Mouse (Mus musculus): Measurements from ENCODE around the gene Sec16a. TPM values are rescaled to one million over a fixed set of nuclear protein-coding genes. Genes with fewer than 3 reads are reported as not detected.

Sec16a gene
- total RNA-seq, 2 experiments from 2014 or later = 46.4 to 48.1 TPM

DNA sequence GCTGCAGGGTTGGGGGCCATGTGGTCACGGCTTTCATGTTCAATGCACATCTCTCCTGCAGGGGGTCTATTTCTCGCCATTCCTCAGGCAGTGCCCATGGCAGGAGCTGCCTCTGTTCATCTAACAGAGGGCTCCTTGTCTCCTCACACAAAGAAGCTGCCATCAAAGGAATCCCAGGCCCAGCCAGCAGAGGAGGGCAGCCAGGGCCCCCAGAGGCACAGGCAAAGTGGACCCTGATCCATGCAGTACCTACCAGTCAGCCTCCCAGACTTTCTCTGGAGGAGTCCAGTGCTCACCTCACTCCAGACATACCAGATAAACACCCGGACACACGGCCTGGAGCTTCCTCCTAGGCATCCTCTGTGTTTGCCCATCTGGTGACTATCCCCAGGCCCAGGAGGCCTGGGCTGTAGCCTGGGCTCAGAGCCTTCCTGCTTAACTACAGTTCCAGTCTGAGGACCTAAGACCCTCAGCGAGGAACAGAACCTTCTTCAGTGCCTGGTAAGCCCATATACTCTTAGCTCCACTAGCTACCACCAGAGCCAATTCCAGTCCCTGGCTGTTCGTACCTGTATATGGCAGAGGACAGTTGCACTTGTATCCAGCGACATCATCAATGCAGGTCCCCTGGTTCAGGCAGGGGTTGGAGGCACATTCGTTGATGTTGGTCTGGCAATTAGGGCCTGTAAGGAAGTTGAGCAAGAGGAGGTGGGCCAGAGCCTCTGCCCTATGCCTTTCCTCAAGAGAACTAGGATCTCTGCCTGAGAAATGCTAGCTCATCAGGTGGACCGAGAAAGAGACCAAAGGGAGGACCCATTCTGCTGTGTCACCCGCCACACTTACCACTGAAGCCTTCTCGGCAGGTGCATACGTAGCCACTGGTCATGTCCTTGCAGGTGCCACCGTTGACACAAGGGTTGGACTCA lies 30.8 kb upstream of the Sec16a start:
- no peak for DNase-seq (ENCODE audit: extremely low spot score in 1 of 2, low spot score in 1 of 2)

DNA sequence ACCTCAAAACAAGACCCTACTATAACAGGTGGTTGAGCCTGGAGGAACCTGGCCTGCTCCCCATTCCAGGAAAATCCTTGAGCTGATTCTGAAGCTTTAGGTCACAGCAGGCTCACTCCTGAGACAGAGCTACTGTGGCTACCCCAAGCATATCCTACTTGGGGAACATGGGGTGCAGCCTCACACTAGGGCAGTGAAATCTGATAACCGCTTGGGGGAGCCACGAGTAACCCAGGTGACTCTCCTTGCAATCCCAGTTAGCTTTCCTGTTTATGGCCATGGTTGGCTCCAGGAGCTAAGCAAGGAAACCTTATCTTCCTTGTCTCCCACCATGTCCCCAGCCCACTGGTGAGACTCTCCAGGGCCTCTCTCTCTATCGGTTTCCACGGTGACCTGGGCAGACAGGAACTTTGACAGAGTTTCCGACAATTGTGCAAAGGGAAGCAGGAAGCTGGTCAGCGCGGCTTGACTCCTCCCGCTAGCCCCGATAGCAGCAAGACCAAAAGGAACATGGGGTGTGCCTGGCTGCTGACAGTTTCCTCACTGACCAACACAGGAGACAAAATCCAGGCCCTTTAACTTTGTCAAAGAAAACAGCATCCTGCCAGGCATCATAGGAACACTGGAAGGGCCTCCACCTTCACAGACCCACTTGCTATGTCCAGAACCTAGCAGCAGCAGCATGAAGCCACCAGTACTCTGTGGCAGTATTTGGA lies 29.9 kb upstream of the Sec16a start:
- no peak for DNase-seq (ENCODE audit: extremely low spot score in 1 of 2, low spot score in 1 of 2)

DNA sequence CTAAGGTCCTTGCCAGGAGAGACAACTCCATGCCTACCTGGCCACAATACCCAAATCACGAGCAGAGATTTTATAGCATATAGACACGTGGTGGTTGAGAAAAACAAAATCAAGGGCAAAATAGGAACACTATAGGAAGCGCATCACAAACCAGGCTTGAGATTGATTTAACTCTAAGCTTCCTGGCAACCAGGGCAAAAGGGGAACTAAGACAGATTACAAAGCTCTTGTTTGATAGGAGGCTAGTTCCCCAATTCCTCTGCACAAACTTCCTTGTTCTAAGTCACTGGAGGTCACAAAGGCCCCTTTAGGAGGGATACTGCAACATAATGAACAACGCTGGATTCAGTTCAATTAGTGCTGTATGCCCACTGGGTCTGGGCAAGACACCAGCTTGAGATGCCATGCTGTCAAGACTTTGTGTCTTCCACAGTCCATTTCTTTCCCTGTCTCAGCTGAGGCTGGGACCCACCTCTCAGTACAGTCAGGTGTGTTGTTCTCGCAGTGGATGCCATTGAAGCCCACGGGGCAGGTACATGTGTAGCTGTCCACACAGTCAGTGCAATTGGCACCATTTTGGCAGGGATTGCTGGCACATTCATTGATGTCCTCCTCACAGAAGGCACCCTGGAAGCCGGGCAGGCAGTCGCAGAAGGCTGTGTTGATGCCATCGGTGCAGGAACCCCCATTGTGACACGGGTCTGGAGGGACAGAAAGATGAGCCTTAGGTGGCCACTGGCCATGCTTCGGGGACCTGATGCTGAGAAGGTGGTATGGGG lies 27.5 kb upstream of the Sec16a start:
- DNase-seq (ENCODE audit: extremely low spot score in 1 of 2, low spot score in 1 of 2) = no peak

DNA sequence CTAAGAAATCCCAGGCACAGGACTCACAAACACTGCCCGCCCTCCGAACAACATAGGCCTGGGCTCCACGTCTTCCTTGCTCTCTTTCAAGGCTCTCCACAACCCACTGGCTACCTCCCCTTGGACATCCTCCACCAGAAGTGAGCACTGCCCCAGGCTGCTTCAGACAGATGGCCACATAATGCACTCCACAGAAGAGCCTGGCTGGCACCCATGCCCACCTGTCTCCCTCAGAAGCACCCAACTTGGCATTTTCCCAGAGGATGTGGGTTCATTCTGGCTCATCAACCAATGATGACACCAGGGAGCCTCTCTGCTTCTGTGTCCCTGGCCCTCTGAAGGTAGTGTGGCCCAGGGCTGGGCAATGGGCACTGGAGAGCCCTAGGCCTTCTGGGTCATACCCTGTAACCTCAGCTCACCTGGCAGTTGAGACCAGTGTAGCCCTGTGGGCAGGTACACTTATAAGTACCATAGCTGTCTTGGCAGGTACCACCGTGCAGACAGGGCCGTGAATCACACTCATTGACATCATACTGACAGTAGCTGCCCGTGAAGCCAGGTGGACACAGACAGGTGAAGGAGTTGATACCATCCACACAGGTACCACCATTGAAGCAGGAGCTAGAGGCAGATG lies 26.8 kb upstream of the Sec16a start:
- no peak for DNase-seq (ENCODE audit: extremely low spot score in 1 of 2, low spot score in 1 of 2)

DNA sequence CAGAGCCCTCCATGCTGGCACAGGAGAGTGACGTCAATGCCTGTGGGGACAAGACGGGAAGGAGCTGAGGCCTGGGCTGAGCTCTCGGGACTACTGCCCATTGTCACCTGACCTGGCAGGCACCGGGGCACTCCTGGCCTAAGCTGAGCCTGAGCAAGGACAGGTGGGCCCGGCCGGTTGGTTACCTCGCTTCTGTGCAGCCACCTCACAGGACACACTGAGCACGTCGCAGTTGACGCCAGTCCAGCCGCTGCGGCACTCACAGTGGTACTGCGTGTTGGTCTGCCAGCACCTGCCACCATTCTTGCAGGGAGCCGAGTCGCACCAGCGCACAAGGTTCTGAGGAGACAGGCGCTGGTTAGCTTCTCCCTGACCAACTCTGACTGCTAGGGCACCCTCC lies 26.0 kb upstream of the Sec16a start:
- DNase-seq (ENCODE audit: extremely low spot score in 1 of 2, low spot score in 1 of 2) = no peak

DNA sequence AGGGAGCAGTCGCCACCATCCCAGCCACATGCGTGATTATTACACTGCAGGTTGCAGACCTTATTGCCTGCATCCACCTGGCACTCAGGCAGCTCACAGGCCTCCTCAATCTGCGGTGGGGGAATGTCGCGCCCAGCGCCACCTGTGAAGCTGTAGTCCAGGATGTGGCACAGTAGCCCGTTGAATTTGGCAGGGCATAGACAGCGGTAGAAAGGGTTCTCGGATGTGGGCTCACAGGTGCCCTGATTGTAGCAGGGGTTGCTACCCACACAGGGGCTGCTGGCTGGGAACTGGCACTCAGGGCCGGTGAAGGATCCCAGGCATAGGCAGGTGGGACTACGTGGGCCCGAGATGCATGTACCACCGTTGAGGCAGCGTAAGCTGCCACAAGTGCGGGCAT lies 23.4 kb upstream of the Sec16a start:
- DNase-seq (ENCODE audit: extremely low spot score in 1 of 2, low spot score in 1 of 2) = no peak

DNA sequence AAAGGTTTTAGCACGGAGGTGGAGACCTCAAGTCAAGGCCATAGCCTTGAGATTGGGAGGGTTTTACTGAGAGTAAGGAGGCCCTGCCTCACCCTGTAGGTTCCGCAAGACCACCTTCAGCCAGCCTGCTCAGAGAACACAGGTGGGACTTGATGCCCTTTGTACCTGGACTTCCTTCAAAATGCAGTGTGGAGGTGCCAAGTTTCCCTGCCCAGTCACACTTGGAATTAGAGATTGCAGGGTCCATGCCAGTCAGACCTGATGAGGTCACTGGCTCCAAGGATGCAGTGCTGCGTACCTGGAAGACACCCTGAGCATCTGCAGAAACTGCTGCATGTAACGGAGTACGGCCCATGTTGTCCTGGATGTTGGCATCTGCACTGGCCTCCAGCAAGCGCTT lies 18.4 kb upstream of the Sec16a start:
- DNase-seq (ENCODE audit: extremely low spot score in 1 of 2, low spot score in 1 of 2) = no peak

DNA sequence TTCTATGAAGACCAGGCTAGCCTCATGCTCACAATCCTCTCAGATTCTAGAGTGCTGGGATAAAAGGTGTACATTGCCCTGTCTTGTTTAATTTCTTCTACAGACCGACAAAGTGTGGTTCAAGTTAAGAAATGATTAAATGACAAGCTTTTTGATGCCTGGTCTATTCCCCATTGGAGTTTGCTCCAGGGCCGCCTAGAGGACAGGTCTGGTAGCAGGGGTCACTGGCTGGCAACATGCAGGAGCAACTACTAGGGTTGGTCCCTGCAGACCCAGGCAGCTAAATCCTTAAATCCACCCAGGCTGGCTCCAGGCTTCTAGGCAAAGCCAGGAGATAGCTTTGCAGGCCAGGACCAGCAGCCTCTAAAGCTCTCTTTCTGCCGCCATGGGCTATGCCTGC lies 18.0 kb upstream of the Sec16a start:
- DNase-seq (ENCODE audit: extremely low spot score in 1 of 2, low spot score in 1 of 2) = no peak

DNA sequence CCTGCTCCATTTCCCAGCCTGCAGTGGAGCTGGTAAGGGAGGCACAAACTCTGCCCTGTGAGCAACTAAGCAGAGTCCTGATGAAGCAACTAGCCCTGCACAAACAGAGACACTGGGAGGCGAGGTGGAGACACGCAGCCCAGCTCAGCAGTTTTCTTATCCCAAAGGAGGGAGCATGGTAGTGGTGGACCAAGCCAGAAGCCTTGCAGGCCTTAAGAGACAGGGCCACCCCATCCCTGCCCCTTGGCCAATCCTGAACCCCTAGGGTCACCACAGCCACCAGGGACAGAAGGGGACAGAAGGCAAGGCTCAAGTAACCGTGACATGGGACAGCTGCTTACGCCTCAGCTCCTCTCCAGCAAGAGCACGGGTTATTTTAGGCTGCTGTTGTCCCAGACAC lies 16.7 kb upstream of the Sec16a start:
- no peak for DNase-seq (ENCODE audit: extremely low spot score in 1 of 2, low spot score in 1 of 2)

DNA sequence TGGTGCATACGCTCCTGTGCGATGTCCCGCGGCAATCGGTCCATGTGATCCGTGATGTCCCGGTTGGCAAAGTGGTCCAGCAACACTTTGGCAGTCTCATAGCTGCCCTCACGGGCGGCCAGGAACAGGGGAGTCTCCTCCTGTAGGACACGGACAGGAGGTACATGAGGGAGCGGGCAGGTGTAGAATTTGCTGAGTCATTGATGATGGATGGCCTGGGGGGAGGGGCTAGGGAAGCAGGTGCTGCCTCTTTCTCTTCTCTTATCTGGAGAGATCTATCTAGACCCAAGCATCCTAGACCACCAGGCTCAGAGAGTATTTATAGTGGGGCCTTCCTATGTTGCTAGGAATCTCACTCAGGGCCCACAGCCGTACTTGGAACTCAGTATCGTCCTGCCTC lies 15.8 kb upstream of the Sec16a start:
- DNase-seq (ENCODE audit: extremely low spot score in 1 of 2, low spot score in 1 of 2) = no peak

DNA sequence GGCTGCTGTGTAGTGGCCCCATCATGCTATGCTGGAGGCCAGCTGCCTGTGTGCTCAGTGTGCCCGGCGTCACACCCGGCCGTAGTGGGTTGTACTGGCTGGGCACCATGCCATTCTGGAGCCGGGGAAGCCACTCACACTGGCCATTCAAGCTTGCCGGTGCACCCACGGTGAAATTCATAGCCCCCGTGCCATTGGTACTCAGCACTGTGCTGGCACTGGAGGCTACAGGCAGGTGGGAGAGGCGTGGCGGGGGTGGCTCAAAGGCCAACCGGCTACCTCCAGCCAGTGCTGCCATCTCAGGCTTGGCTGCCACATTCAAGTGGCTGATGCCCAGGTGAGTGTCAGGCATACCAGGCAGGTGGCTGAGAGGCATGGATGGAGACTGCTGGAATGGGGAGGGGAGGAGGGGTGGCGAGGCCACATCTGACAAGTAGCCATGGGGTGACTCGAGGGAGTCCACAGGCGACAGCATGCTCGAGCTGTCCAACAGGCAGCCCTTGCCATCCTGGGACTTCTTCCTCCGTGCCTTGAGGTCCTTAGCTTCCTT lies 15.2 kb upstream of the Sec16a start:
- no peak for DNase-seq (ENCODE audit: extremely low spot score in 1 of 2, low spot score in 1 of 2)

DNA sequence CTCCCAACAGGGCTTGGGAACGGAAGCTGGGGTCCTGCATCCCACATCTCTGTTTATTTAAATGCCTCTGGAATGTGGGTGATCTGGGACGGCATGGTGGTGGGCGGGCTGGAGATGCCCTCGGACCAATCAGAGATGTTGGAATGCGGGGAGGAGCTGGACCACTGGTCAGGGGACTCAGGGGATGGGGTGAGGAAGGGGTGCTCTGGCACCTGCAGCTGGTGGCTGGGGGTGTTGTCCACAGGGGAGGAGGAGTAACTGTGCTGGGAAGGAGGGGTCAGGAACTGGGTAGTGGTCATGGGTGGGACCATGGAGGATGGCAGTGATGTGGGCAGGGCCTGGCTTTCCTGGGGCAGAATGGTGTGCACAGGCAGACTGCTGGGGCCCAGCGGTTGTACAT lies 14.5 kb upstream of the Sec16a start:
- no peak for DNase-seq (ENCODE audit: extremely low spot score in 1 of 2, low spot score in 1 of 2)

DNA sequence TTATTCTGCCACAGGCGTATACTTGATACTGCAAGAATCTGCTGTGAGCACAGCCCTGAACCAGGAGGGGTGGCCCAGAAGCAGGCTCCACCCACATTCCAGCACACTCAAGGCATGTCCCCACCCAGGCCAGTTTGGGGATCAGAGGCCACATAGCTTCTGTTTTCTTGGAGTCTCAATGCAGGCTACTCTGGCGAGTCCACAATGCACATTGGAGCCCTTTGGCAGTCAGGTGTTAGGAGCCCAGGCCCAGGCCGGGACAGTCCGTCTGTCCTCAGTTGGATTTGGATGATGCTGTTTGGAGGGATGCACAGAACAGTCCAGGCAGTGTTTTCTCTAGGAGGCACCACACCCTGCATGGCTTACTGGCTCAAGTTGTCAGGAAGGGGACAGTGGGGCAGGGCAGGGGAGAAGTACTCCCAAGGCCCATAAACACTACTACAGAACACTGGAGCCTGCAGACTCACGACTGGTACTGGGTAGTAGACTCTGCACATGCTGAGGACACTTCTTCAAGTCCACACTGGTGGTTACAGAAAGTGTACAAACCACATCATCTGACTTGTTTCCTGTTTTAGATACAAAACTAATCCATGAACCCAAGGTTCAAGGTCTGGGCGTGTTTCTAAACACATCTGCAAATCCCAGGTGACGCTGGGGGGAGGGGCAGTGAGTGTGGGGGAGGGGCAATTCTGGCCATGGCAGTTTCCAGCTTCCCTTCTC lies 13.5 kb upstream of the Sec16a start:
- no peak for DNase-seq (ENCODE audit: extremely low spot score in 1 of 2, low spot score in 1 of 2)

DNA sequence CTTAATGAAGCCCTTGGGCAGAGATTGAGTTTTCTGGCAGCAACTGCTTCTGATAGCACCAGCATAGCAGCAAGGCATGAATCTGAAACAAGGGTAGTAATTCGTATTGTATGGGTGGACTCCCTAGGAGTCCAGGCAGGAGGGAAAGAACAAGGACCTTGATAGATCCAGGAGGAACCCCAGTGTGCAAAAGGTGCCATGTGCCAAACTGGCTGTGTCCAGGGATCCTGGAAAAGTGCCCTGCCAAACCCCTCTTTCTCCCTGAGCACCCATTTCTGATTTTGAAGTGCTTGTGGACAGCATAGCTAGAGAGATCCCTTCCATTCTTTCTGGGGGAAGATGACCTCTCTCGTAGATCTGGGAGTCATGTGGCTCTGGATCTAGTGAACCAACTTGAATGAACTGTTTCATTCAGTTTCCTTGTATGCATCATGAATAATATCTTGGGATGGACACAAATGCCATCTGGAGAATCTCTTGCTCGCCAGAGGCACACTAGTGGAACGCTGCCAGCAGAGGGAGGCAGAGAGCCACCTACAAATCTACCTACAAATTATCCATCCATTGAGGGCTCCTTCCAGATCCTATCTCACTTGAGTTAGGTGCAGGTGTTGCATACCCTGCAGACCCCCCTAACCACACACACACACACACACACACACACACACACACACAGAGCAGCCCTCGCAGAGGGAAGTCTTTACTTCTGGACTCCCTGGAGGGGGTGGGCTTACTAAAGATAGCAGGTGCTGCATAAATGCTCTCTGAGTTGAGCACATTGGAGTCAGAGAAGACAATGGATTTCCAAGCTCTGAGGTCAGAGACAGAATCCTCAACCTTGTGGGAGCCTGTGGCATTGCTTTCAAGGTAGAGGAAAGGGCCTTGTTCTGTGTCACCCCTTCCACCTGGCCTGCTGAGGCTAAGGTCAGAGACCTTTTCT lies 4.4 kb upstream of the Sec16a start:
- DNase-seq (ENCODE audit: extremely low spot score in 1 of 2, low spot score in 1 of 2) = peak; percentile 71 to 88

DNA sequence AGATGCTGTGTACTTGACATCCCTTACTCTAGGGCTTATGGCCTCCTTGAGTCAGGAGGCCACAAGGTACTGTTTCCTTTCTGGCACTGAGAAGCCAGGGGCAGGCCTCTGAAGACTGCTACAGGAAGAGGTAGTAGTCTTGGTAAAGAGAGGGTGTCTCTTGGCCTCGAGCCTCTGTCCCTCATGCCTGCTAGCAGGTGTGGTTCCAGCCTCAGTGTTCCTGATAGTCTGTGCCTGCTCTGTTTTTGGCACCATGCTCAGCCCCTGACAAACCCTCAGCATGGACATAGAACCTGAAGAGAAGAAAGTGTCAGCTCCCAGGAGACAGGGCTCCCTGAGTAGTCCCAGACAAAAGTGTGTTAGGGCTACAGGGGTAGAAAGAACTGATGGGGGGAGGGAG lies 2.4 kb upstream of the Sec16a start:
- DNase-seq (ENCODE audit: extremely low spot score in 1 of 2, low spot score in 1 of 2) = no peak

DNA sequence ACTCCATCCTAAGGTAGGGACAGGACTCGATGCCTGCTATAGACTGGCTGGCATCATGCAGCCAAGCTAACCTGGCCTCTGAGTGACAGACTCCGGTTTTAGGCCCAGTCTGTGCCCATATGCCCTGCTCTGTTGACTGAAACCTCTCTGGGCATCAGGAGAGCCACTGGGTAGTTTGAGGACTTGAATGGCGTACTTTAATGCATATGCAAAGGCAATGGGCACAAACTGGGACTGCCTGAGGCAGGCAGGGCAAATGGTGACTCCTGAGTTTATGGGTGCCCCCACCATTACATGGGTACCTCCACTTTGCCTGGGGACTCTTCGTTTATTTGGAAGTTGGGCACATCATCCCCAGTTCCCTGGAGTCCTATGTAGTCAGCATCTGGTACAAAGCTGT lies 1.7 kb upstream of the Sec16a start:
- DNase-seq (ENCODE audit: extremely low spot score in 1 of 2, low spot score in 1 of 2) = no peak

DNA sequence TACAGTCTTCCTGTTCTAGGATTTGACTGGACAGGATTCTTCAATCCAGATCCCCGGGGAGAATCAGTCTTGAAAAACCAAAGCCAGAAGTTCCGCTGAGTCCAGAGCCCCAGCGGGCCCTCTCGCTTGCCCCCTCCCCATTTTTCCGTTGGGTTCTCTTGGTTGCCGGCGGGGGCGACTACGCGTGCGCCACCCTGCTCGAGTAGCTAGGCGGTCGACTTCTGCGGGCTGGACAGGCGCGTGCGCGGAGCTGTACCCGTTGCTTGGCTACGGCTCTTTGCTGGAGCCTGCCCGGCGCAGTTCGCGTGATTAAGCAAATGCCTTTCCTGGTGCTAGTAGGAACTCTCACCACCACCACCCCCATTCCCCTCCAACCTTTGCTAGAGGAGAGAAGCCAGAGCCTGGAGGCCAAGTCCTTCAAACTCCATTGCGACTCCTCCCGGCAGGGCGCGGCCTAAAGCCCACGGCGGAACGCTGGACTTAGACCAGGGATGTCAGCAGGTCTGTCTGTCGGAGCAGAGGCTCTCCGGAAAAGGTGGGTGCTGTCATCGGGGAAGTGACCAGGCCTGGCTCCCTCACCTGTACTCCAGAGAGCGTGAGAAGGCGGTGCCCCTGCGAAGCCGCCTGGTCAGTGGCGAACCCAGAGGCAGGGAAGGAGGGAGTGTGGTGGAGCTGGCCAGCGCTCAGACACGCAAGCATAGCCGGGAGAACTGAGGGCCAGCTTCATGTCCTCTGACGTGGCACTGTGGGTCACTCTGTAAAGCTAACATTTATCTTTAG lies 840 bp upstream of the Sec16a start:
- DNase-seq (ENCODE audit: extremely low spot score in 1 of 2, low spot score in 1 of 2) = peak; percentile 80 to 94

DNA sequence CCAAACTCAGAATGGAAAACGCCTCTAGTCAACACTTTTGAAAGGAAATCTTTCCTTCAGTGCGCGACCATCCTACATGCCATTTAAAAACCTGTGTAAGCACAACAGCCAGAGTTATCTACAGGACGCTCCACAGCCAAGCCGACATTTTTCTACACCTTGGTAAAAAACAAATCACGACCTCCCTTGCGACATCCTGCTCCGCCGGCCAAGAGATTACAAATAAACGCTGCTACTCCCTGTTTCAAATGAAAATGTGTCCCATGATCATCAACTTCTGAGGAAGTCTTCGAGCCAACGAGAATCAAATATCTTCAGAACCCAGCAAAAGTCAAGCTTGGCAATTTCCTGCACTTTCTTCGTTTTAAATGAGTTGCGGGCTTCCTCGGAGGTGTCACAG lies 648 bp downstream of the Sec16a start:
- DNase-seq (ENCODE audit: extremely low spot score in 1 of 2, low spot score in 1 of 2) = no peak

All from layer of hippocampus, postnatal 25 days (tissue).